Mouse (Mus musculus) ES-E14 (cell line): ENCODE data around the gene Znhit2. TPM values are rescaled to one million over a fixed set of nuclear protein-coding genes. Genes with fewer than 3 reads are reported as not detected.

Experiments used
- DNase-seq: peaks from one replicate; pipeline ENCODE4 v3.0.0-alpha.2; 2013; ENCODE audit warnings: low read depth, low spot score
- H3K27ac ChIP-seq: 2 replicates; pipeline ENCODE4 v1.5.1; 2012; ENCODE audit warnings: low read depth, mild to moderate bottlenecking, low read length, moderate library complexity, mixed read lengths; ENCODE audit not compliant: poor library complexity, insufficient read depth, severe bottlenecking
- H3K36me3 ChIP-seq: 2 replicates; pipeline ENCODE4 v1.6.1; 2012; ENCODE audit warnings: mild to moderate bottlenecking, low read length, moderate library complexity, mixed read lengths; ENCODE audit not compliant: control insufficient read depth, poor library complexity, insufficient read depth, severe bottlenecking
- H3K4me1 ChIP-seq, 2 experiments: fragments of 150-350 bp in 1 of 2; sonication (generic) in 1 of 2; 2 replicates each; pipeline ENCODE4 v1.6.1; 2012; ENCODE audit warnings: low read length in 2 of 2, mild to moderate bottlenecking in 1 of 2, mixed read lengths in 1 of 2; ENCODE audit not compliant: control insufficient read depth in 2 of 2, insufficient read depth in 2 of 2, poor library complexity in 1 of 2
- H3K4me3 ChIP-seq, 2 experiments: fragments of 150-350 bp in 1 of 2; sonication (generic) in 1 of 2; 2 replicates each; pipeline ENCODE4 v1.5.1; 2012; ENCODE audit warnings: low read length in 2 of 2, low read depth in 1 of 2, mild to moderate bottlenecking in 1 of 2, mixed read lengths in 1 of 2; ENCODE audit not compliant: insufficient read depth in 1 of 2, poor library complexity in 1 of 2, severe bottlenecking in 1 of 2
- H3K9ac ChIP-seq: 2 replicates; pipeline ENCODE4 v1.6.1; 2012; ENCODE audit warnings: low read depth, mild to moderate bottlenecking, low read length, mixed read lengths; ENCODE audit not compliant: poor library complexity, insufficient read depth, severe bottlenecking
- H3K9me3 ChIP-seq: fragments of 150-350 bp; sonication (generic); 2 replicates; pipeline ENCODE4 v1.6.1; 2012; ENCODE audit warnings: low read depth, mild to moderate bottlenecking, low read length; ENCODE audit not compliant: control insufficient read depth, insufficient read depth
- CHD2 ChIP-seq: IDR thresholded peaks from 2 replicates; pipeline ENCODE4 v1.6.1; 2014; ENCODE audit warnings: mild to moderate bottlenecking, low read depth, low read length, inconsistent platforms
- HCFC1 ChIP-seq: IDR thresholded peaks from 2 replicates; pipeline ENCODE4 v1.6.1; 2012; ENCODE audit warnings: low read length, inconsistent platforms, borderline replicate concordance; ENCODE audit not compliant: insufficient read depth
- MAFK ChIP-seq: IDR thresholded peaks from 2 replicates; pipeline ENCODE4 v1.6.1; 2014; ENCODE audit warnings: mild to moderate bottlenecking, low read depth, low read length, inconsistent platforms; ENCODE audit not compliant: insufficient read depth
- ZC3H11A ChIP-seq: IDR thresholded peaks from 2 replicates; pipeline ENCODE4 v1.6.1; 2012; ENCODE audit warnings: low read depth, mild to moderate bottlenecking, inconsistent platforms, low read length, borderline replicate concordance
- ZNF384 ChIP-seq: IDR thresholded peaks from 2 replicates; pipeline ENCODE4 v1.6.1; 2012; ENCODE audit warnings: low read depth, low read length, inconsistent platforms
- in situ Hi-C, 2 experiments: fragments of 600-800 bp; cut with MboI; formaldehyde crosslinking; loops; one replicate each; pipeline ENCODE4 v1.15.1; 2025; ENCODE audit warnings: low sequenced_read_pairs in 2 of 2, inconsistent platforms in 1 of 2; ENCODE audit not compliant: unreplicated experiment in 2 of 2
- total RNA-seq: library from RNA; depleted of rRNA; stranded (reverse); fragments of 300-350 nt; gene quantifications from 2 replicates; pipeline ENCODE4 v1.2.3, GENCODE M21; 2012

Znhit2 gene
- total RNA-seq, 1 experiment = 23.2 TPM

GRCm38 (mm10) chr19:6018142-6019089, 42.6 kb upstream of the Znhit2 start:
- Histone ChIP-seq H3K9me3 (no peaks in the 10 kb centered on the region), H3K4me3 (peak overlapping the region; percentile 40 to 46), H3K36me3 (no peaks in the 10 kb centered on the region), H3K4me1 (peaks cover 0 to 12% of the 10 kb centered on the region in 2 experiments; a peak in 2 of 4 replicates), H3K9ac (peak overlapping the region; percentile 23; the same call in 1 of the 2 replicates), H3K27ac (no peak overlapping the region; the same call in 1 of the 2 replicates)
- TF ChIP-seq HCFC1 = no peak
- TF ChIP-seq MAFK = peak; percentile 62
- no peak for TF ChIP-seq ZC3H11A
- in situ Hi-C loops = no loop called here
- DNase-seq = peak; percentile 96

DNA sequence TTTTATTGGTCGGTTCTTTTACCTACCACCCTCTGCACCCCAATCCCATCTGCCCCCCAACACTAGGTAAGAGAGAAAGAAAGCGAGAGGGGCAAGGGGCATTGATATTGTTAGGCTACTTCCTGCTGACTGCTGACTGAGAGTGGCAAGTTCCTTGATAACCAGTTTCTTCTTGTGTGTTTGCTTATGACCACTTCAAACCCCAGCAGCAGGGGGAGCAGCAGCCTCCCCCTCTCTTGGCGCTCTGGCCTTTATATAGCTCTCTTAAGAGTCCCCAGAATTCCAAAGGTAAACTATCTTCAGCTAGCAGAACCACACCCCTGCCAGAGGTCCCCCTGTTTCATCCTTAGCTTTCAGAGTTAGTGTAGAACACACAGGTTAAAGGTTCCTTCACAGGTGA, 40.7 kb upstream of the Znhit2 start:
- no peak for DNase-seq
- Histone ChIP-seq H3K27ac (no peak overlapping the region), H3K9ac (no peak overlapping the region), H3K9me3 (no peaks in the 10 kb centered on the region), H3K36me3 (no peaks in the 10 kb centered on the region), H3K4me1 (peaks cover 0 to 8% of the 10 kb centered on the region in 2 experiments; a peak in 2 of 4 replicates), H3K4me3 (no peak overlapping the region)
- TF ChIP-seq ZNF384 = no peak
- no peak for TF ChIP-seq MAFK
- TF ChIP-seq HCFC1 = no peak
- no peak for TF ChIP-seq CHD2
- no peak for TF ChIP-seq ZC3H11A
- in situ Hi-C loops = no loop called here

- Histone ChIP-seq H3K4me1 (peaks cover 0 to 5% of the 10 kb centered on the region in 2 experiments; a peak in 1 of 4 replicates), H3K9me3 (no peaks in the 10 kb centered on the region), H3K27ac (no peak overlapping the region), H3K36me3 (no peaks in the 10 kb centered on the region), H3K4me3 (peak overlapping the region in 1 of 2 experiments; percentile 16; a peak in 1 of 4 replicates), H3K9ac (no peak overlapping the region)
- no peak for TF ChIP-seq ZC3H11A
- no peak for TF ChIP-seq CHD2
- TF ChIP-seq HCFC1 = no peak
- no peak for DNase-seq
- in situ Hi-C loops = no loop called here
These were observed 37.9 kb upstream of the Znhit2 start for GRCm38 (mm10) chr19:6023059-6023458.

DNA sequence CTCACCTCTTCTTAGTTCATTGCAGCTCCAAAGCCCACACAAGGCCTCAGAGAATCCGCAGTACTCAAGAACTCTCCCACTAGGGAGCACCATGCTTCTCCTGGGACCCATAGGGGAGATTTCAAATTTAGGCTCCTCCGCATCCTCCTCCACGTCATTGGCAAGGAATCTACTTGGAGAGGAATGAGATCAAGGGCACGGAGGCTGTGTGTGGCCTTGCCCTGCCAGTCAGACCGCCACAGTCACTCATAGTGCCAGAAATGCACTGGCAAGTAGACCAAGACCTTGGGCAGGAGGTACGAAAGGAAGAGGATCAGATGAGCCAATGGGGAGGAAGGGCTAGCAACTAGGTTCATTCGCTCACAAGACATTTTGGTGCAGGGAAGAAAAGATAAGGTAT, 37.1 kb upstream of the Znhit2 start:
- H3K4me1 ChIP-seq = peaks cover 0 to 5% of the 10 kb centered on the region in 2 experiments; a peak in 1 of 4 replicates
- no peak overlapping the region for H3K9ac ChIP-seq
- H3K4me3 ChIP-seq = peak overlapping the region in 1 of 2 experiments; percentile 31; a peak in 1 of 4 replicates
- TF ChIP-seq ZNF384 (no peak), HCFC1 (no peak), ZC3H11A (no peak), MAFK (no peak), CHD2 (no peak)
- H3K9me3 ChIP-seq = no peaks in the 10 kb centered on the region
- DNase-seq = no peak
- H3K27ac ChIP-seq = no peak overlapping the region
- in situ Hi-C loops = no loop called here
- H3K36me3 ChIP-seq = no peaks in the 10 kb centered on the region

- in situ Hi-C loops = no loop called here
- H3K9ac ChIP-seq = no peak overlapping the region
- H3K4me1 ChIP-seq = peaks cover 16 to 17% of the 10 kb centered on the region in 2 experiments
- no peak overlapping the region for H3K27ac ChIP-seq
- no peaks in the 10 kb centered on the region for H3K36me3 ChIP-seq
- no peak for TF ChIP-seq MAFK
- no peak for TF ChIP-seq ZNF384
- TF ChIP-seq HCFC1 = no peak
- DNase-seq = no peak
- H3K4me3 ChIP-seq = no peak overlapping the region
- H3K9me3 ChIP-seq = no peaks in the 10 kb centered on the region
These were observed 32.0 kb upstream of the Znhit2 start for GRCm38 (mm10) chr19:6028991-6029390.
